In genomic region chr3:94949645-94950044, GRCm38 (mm10) we compare ENCODE assay signal across 23 mouse cellular contexts. TPM values are rescaled to one million over a fixed set of nuclear protein-coding genes. Genes with fewer than 3 reads are reported as not detected.
DNase-seq lines count a peak whose midpoint lies in the region; ATAC-seq and TF ChIP-seq lines count a peak whose summit lies in the region.
"Had no signal": no experiment of that assay in that cellular context is flagged by ENCODE, and none has a peak within 500 bp of the region (broad histone marks: within the 10 kb centered on the region; RNA-seq: fewer than 3 reads in every experiment).

No protein-coding gene starts in this region.

- TF ChIP-seq CTCF in thymus, adult 2 months (IDR thresholded peaks at IDR 0.05; ENCODE audit: borderline replicate concordance, control insufficient read depth, extremely low read depth, insufficient read depth, low read length, poor library complexity): no peak

- no peak overlapping the region for H3K4me3 ChIP-seq in liver, embryonic 16.5 days (ENCODE audit: low read depth, low read length)
- H3K4me3 ChIP-seq in liver, embryonic 12.5 days: no peak overlapping the region
- no peak overlapping the region for H3K4me3 ChIP-seq in macrophage (ENCODE audit: inconsistent target)
- H3K4me3 ChIP-seq in thymus, adult 2 months (ENCODE audit: control insufficient read depth, insufficient read depth, low read length): no peak overlapping the region
- H3K4me3 ChIP-seq: embryonic facial prominence, embryonic 13.5 days; forebrain, embryonic 15.5 days; hindbrain, embryonic 12.5 days; left cerebral cortex, adult 2 months; liver, embryonic 13.5 days; midbrain, embryonic 10.5 days had no signal

- H3K4me2 ChIP-seq in liver, embryonic 16.5 days (ENCODE audit: low read depth, low read length): no peak overlapping the region
- H3K4me2 ChIP-seq in liver, embryonic 12.5 days: no peak overlapping the region
- H3K4me2 ChIP-seq: embryonic facial prominence, embryonic 13.5 days; forebrain, embryonic 15.5 days; hindbrain, embryonic 12.5 days; liver, embryonic 13.5 days had no signal

- no peak; the same call in 1 of the 2 replicates for ATAC-seq in liver, embryonic 16.5 days (ENCODE audit: low read depth)
- no peak for ATAC-seq in liver, embryonic 12.5 days
- ATAC-seq in granulocyte monocyte progenitor cell, adult 5-6 weeks (replicated peaks; ENCODE audit: poor library complexity, severe bottlenecking): peak; percentile 32
- no peak for ATAC-seq in cerebellum, adult (ENCODE audit: insufficient number of reproducible peaks, low FRiP score, low TSS enrichment)
- ATAC-seq: forebrain, embryonic 15.5 days had no signal

- WGBS in liver, embryonic 16.5 days (ENCODE audit: insufficient replicate concordance): 36% methylated on average over 3 of the region's 3 CpGs
- WGBS in liver, embryonic 12.5 days (ENCODE audit: insufficient replicate concordance): 49% methylated on average over 3 of the region's 3 CpGs
- WGBS in macrophage (ENCODE audit: missing documents): 3% methylated on average over 3 of the region's 3 CpGs
- 49% methylated on average over 3 of the region's 3 CpGs for WGBS in thymus, adult 2 months

- no peak for TF ChIP-seq POLR2A in thymus, adult 2 months (IDR thresholded peaks at IDR 0.05; ENCODE audit: control insufficient read depth, extremely low read depth, insufficient read depth, low read length, poor library complexity)

- peak overlapping the region; percentile 44; the same call in 1 of the 2 replicates for H3K27ac ChIP-seq in liver, embryonic 16.5 days (ENCODE audit: low read length)
- no peak overlapping the region for H3K27ac ChIP-seq in liver, embryonic 12.5 days
- 0 out of 2 replicates have a peak overlapping the region, but pooled peaks have one; percentile 21 for H3K27ac ChIP-seq in macrophage
- no peak overlapping the region for H3K27ac ChIP-seq in thymus, adult 2 months (ENCODE audit: control insufficient read depth, insufficient read depth, low read length)
- H3K27ac ChIP-seq: embryonic facial prominence, embryonic 13.5 days; forebrain, embryonic 15.5 days; hindbrain, embryonic 12.5 days; left cerebral cortex, adult 2 months; liver, embryonic 13.5 days; midbrain, embryonic 10.5 days; stomach, postnatal 0 days had no signal

- H3K79me2 ChIP-seq in macrophage (ENCODE audit: inconsistent target): no peaks in the 10 kb centered on the region

- H3K27me3 ChIP-seq in liver, embryonic 16.5 days (ENCODE audit: control insufficient read depth, insufficient read depth, low read depth, low read length): no peaks in the 10 kb centered on the region
- no peaks in the 10 kb centered on the region for H3K27me3 ChIP-seq in liver, embryonic 12.5 days (replicated peaks)
- H3K27me3 ChIP-seq in thymus, adult 2 months (ENCODE audit: control insufficient read depth, insufficient read depth, low read length): no peaks in the 10 kb centered on the region
- H3K27me3 ChIP-seq: CH12.LX; embryonic facial prominence, embryonic 13.5 days; forebrain, embryonic 15.5 days; hindbrain, embryonic 12.5 days; liver, embryonic 13.5 days had no signal

- no peaks in the 10 kb centered on the region for H3K9me3 ChIP-seq in liver, embryonic 16.5 days (replicated peaks; ENCODE audit: control insufficient read depth, low read length)
- H3K9me3 ChIP-seq in liver, embryonic 12.5 days (replicated peaks): no peaks in the 10 kb centered on the region
- H3K9me3 ChIP-seq: embryonic facial prominence, embryonic 13.5 days; forebrain, embryonic 15.5 days; hindbrain, embryonic 12.5 days; liver, embryonic 13.5 days; midbrain, embryonic 10.5 days had no signal

- H3K4me1 ChIP-seq in liver, embryonic 16.5 days (ENCODE audit: control insufficient read depth, low read depth, low read length): peaks cover 10% of the 10 kb centered on the region
- H3K4me1 ChIP-seq in liver, embryonic 12.5 days: peaks cover 23% of the 10 kb centered on the region
- peaks cover 9% of the 10 kb centered on the region for H3K4me1 ChIP-seq in thymus, adult 2 months (replicated peaks; ENCODE audit: control insufficient read depth, insufficient read depth, low read length)

- H3K9ac ChIP-seq in liver, embryonic 16.5 days (ENCODE audit: low read depth, low read length): no peak overlapping the region
- H3K9ac ChIP-seq in liver, embryonic 12.5 days: no peak overlapping the region
- H3K9ac ChIP-seq: embryonic facial prominence, embryonic 13.5 days; forebrain, embryonic 15.5 days; hindbrain, embryonic 12.5 days; liver, embryonic 13.5 days had no signal

- no peaks in the 10 kb centered on the region for H3K36me3 ChIP-seq in liver, embryonic 16.5 days (ENCODE audit: control insufficient read depth, insufficient read depth)
- no peaks in the 10 kb centered on the region for H3K36me3 ChIP-seq in liver, embryonic 12.5 days
- H3K36me3 ChIP-seq in macrophage (ENCODE audit: inconsistent target): no peaks in the 10 kb centered on the region
- H3K36me3 ChIP-seq in thymus, adult 2 months (ENCODE audit: control insufficient read depth, insufficient read depth, low read length): no peaks in the 10 kb centered on the region
- H3K36me3 ChIP-seq: embryonic facial prominence, embryonic 13.5 days; forebrain, embryonic 15.5 days; hindbrain, embryonic 12.5 days; liver, embryonic 13.5 days; midbrain, embryonic 10.5 days had no signal

- DNase-seq in kidney, adult 11 months: peak; percentile 75
- DNase-seq in kidney, postnatal 10 days: no peak
- DNase-seq in thymus, adult 2 months: no peak
- DNase-seq: adrenal gland, adult 2 months; cerebellum, postnatal 10 days; gastrocnemius, postnatal 14 days; layer of hippocampus, adult 9-11 months; left cerebral cortex, postnatal 4 days; liver, embryonic 13.5 days; lung, postnatal 10 days; retina, postnatal 1 day had no signal

RNA-seq across cellular contexts. Expression of gene Rfx5, which starts 4.2 kb away (rescaled TPM):
- polyA plus RNA-seq in liver, embryonic 16.5 days (2015; fragmentation: Nextera tagmentation; extraction: Ambion mirVana): 1.2 TPM in 2 replicates
- polyA plus RNA-seq in liver, embryonic 12.5 days (2016; fragmentation: Nextera tagmentation; extraction: Ambion mirVana): 2.6 and 3.6 TPM in 2 replicates
- 19.0 and 25.0 TPM in 2 replicates for total RNA-seq in granulocyte monocyte progenitor cell, adult 5-6 weeks (2014; fragmentation: Nextera tagmentation)
- total RNA-seq in granulocyte monocyte progenitor cell, adult 5-6 weeks (2017): 17.1 and 17.9 TPM in 2 replicates
- 10 to 100 TPM; 31.0 to 69.0 (median 40.2) TPM for total RNA-seq in macrophage (2018; cell fraction: chromatin; rRNA removed)
- 10 to 100 TPM in 5 of 26 experiments, 1 to 10 TPM in 21; 7.2 to 12.4 (median 8.8) TPM for total RNA-seq in macrophage (2018; cell fraction: cytosol; rRNA removed)
- 10 to 100 TPM; 17.7 to 41.4 (median 29.5) TPM for total RNA-seq in macrophage (2018; cell fraction: nucleus; rRNA removed)
- polyA plus RNA-seq in macrophage (2018): 5.6 to 8.0 TPM (median 7.2 TPM) in 3 replicates
- 33.3 and 36.8 TPM in 2 replicates for polyA plus RNA-seq in thymus, adult 2 months (2012; rRNA removed)

RNA-seq across cellular contexts. Expression of gene Selenbp1, which starts 16.8 kb away (rescaled TPM):
- polyA plus RNA-seq in liver, embryonic 16.5 days (2015; fragmentation: Nextera tagmentation; extraction: Ambion mirVana): 139 and 163 TPM in 2 replicates
- polyA plus RNA-seq in liver, embryonic 12.5 days (2016; fragmentation: Nextera tagmentation; extraction: Ambion mirVana): 53.9 and 54.0 TPM in 2 replicates
- 30.4 and 39.7 TPM in 2 replicates for total RNA-seq in granulocyte monocyte progenitor cell, adult 5-6 weeks (2014; fragmentation: Nextera tagmentation)
- total RNA-seq in granulocyte monocyte progenitor cell, adult 5-6 weeks (2017): 19.2 and 20.1 TPM in 2 replicates
- total RNA-seq in macrophage (2018; cell fraction: chromatin; rRNA removed): 10 to 100 TPM in 3 of 26 experiments, 1 to 10 TPM in 22, not detected in 1; 1.1 to 20.8 (median 4.9) TPM
- 10 to 100 TPM in 25 of 26 experiments, 1 to 10 TPM in 1; 9.6 to 30.9 (median 17.0) TPM for total RNA-seq in macrophage (2018; cell fraction: cytosol; rRNA removed)
- 10 to 100 TPM in 3 of 26 experiments, 1 to 10 TPM in 23; 2.3 to 16.9 (median 6.1) TPM for total RNA-seq in macrophage (2018; cell fraction: nucleus; rRNA removed)
- 12.8 to 25.0 TPM (median 14.3 TPM) in 3 replicates for polyA plus RNA-seq in macrophage (2018)
- 15.9 and 26.7 TPM in 2 replicates for polyA plus RNA-seq in thymus, adult 2 months (2012; rRNA removed)

RNA-seq across cellular contexts. Expression of gene Pi4kb, which starts 24.9 kb away (rescaled TPM):
- 7.8 and 11.6 TPM in 2 replicates for polyA plus RNA-seq in liver, embryonic 16.5 days (2015; fragmentation: Nextera tagmentation; extraction: Ambion mirVana)
- polyA plus RNA-seq in liver, embryonic 12.5 days (2016; fragmentation: Nextera tagmentation; extraction: Ambion mirVana): 12.6 and 13.1 TPM in 2 replicates
- 21.2 and 31.9 TPM in 2 replicates for total RNA-seq in granulocyte monocyte progenitor cell, adult 5-6 weeks (2014; fragmentation: Nextera tagmentation)
- total RNA-seq in granulocyte monocyte progenitor cell, adult 5-6 weeks (2017): 24.3 and 24.6 TPM in 2 replicates
- total RNA-seq in macrophage (2018; cell fraction: chromatin; rRNA removed): 100 to 1,000 TPM in 2 of 26 experiments, 10 to 100 TPM in 24; 38.8 to 108 (median 58.8) TPM
- total RNA-seq in macrophage (2018; cell fraction: cytosol; rRNA removed): 10 to 100 TPM; 37.8 to 62.4 (median 51.1) TPM
- 10 to 100 TPM; 33.3 to 79.6 (median 41.8) TPM for total RNA-seq in macrophage (2018; cell fraction: nucleus; rRNA removed)
- 39.8 to 61.5 TPM (median 51.3 TPM) in 3 replicates for polyA plus RNA-seq in macrophage (2018)
- 59.0 and 62.3 TPM in 2 replicates for polyA plus RNA-seq in thymus, adult 2 months (2012; rRNA removed)

Comparison
In these comparisons a context has a peak if more than half of its experiments do, and no peak if none do; other contexts are left out.
1. H3K27ac ChIP-seq: peak in liver, embryonic 16.5 days (single experiment) and macrophage (single experiment); none in liver, embryonic 12.5 days (single experiment) and thymus, adult 2 months (single experiment).